Mouse (Mus musculus): ENCODE measurements at regions not wholly inside any gene's neighbourhood (a gene's known extent, or its start where the extent isn't known, plus 50 kb on each side); places are given as distances from the start of the nearest gene placed in this dataset.

GRCm38 (mm10) chr14:48068641-48069040, 52.0 kb upstream of the Peli2 start:
- DNase-seq, result no peak

Measured in thymus, postnatal 4 days (tissue).